Mouse (Mus musculus) ES-E14 (cell line): ENCODE measurements around the gene Nup188.

Source experiments
- CHD2 ChIP-seq: IDR thresholded peaks from 2 replicates; pipeline ENCODE4 v1.6.1; 2014; ENCODE audit warnings: mild to moderate bottlenecking, low read depth, low read length, inconsistent platforms
- MAFK ChIP-seq: IDR thresholded peaks from 2 replicates; pipeline ENCODE4 v1.6.1; 2014; ENCODE audit warnings: mild to moderate bottlenecking, low read depth, low read length, inconsistent platforms; ENCODE audit not compliant: insufficient read depth
- ZC3H11A ChIP-seq: IDR thresholded peaks from 2 replicates; pipeline ENCODE4 v1.6.1; 2012; ENCODE audit warnings: low read depth, mild to moderate bottlenecking, inconsistent platforms, low read length, borderline replicate concordance
- ZNF384 ChIP-seq: IDR thresholded peaks from 2 replicates; pipeline ENCODE4 v1.6.1; 2012; ENCODE audit warnings: low read depth, low read length, inconsistent platforms

DNA sequence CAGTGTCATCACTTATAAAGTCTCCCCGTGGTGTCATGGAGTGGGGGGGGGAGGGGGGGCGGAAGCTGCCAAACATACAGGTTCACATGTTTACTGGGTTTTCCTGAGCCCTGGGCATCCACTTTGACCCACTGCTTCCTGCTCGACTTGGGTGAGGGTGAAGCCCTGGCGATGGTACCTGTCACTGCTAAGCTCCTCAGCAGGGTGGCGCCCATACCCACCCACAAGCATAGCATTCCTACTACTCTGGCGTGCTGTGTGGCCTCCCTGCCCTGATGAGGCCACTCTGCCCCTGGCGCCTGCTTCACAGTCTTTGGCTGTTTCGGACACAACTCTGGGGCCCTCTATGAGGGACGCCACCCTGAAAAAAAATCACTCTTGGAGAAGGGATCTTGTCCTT is 70.7 kb downstream of the Nup188 start:
- TF ChIP-seq ZNF384 = no peak
- no peak for TF ChIP-seq MAFK
- no peak for TF ChIP-seq ZC3H11A
- TF ChIP-seq CHD2 = no peak
